Mouse (Mus musculus): Measurements from ENCODE around the gene Ryr3.

DNA sequence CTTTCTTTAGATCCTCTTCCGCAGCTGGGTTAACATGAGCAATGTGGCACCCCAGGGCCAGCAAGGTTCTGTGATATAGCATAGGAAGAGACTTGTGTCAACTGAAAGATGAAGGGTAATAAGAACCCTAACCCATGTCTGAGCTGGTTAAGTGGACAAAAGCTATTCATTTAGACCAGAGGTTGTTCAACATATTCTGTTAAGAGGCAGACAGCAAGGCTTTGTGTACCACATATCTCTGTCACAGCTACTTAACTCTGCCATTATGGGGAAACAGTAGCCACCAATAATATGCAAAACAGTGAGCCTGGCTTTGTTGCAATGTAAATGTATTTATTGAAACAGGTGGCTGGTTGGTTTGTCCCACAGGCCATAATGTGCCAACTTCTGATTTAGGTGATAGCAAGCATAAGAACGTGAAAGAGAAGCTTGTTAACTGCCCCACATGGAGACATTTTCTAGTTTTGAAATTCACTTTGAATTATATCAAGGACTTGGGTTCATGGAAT, 350.8 kb downstream of the Ryr3 start:
- TF ChIP-seq GATA1 (IDR thresholded peaks at IDR 0.05; ENCODE audit: borderline replicate concordance, low read length) (no peak), FLI1 (IDR thresholded peaks at IDR 0.05; ENCODE audit: low read length) (no peak)

Data from megakaryocyte, embryonic 14.5 days (primary cell).